7 mouse cellular contexts compared by ENCODE assay signal in the genomic region with DNA sequence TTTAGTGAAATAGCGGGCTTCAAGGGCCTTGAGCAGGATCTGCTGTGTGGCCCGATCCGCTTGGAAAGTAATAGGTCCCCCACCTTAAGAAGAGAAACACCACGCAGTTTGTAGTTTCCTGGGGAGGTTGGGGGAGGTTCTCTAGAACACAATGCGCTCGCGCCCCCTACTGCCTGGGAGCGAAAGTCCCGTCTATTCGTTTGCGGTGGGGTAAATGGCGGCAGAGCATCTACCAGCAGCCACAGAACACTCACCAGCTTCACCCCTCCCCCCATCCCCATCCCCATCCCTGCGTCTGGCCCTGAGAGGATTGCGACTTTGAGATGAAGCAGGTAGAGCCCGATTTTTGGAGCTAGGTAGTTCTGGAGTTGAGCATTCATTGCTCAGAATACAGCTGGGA. TPM values are rescaled to one million over a fixed set of nuclear protein-coding genes. Genes with fewer than 3 reads are reported as not detected.
A peak's percentile ranks its signal among the peaks of the same experiment; 100 is the strongest.
DNase-seq lines count a peak whose midpoint lies in the region; ATAC-seq and TF ChIP-seq lines count a peak whose summit lies in the region.

No protein-coding gene starts in this region.

- ATAC-seq in hindbrain, postnatal 0 days: peak; percentile 48

- H3K27ac ChIP-seq in hindbrain, postnatal 0 days: no peak overlapping the region
- H3K27ac ChIP-seq in midbrain, embryonic 10.5 days (replicated peaks): 0 out of 2 replicates have a peak overlapping the region, but pooled peaks have one; percentile 46
- H3K27ac ChIP-seq in small intestine, adult 2 months (ENCODE audit: insufficient read depth, low read depth, low read length): no peak overlapping the region

- 4% methylated on average over 15 of the region's 15 CpGs for WGBS in hindbrain, postnatal 0 days
- 3% methylated on average over 15 of the region's 15 CpGs for WGBS in midbrain, embryonic 10.5 days
- WGBS in small intestine, adult 2 months: under 1% methylated on average over 15 of the region's 15 CpGs

- no peaks in the 10 kb centered on the region for H3K4me1 ChIP-seq in hindbrain, postnatal 0 days (ENCODE audit: insufficient read depth, low read length)
- peaks cover 36% of the 10 kb centered on the region for H3K4me1 ChIP-seq in midbrain, embryonic 10.5 days
- H3K4me1 ChIP-seq in small intestine, adult 2 months (ENCODE audit: control insufficient read depth, insufficient read depth, insufficient read length, low read length): peaks cover 20% of the 10 kb centered on the region; the same call in 1 of the 2 replicates

- intact Hi-C loops in left cerebral cortex, postnatal 25 days (cut with DNase I): no loop called here

- no peaks in the 10 kb centered on the region for H3K9me3 ChIP-seq in hindbrain, postnatal 0 days (ENCODE audit: low read length)
- H3K9me3 ChIP-seq in midbrain, embryonic 10.5 days (replicated peaks): no peaks in the 10 kb centered on the region

- no peaks in the 10 kb centered on the region for H3K36me3 ChIP-seq in hindbrain, postnatal 0 days (ENCODE audit: insufficient read depth, low read length)
- no peaks in the 10 kb centered on the region for H3K36me3 ChIP-seq in midbrain, embryonic 10.5 days
- no peaks in the 10 kb centered on the region for H3K36me3 ChIP-seq in small intestine, adult 2 months (ENCODE audit: control insufficient read depth, insufficient read depth, low read length)

- H3K4me3 ChIP-seq in hindbrain, postnatal 0 days (ENCODE audit: low read length): no peak overlapping the region
- no peak overlapping the region for H3K4me3 ChIP-seq in midbrain, embryonic 10.5 days
- H3K4me3 ChIP-seq in small intestine, adult 2 months (ENCODE audit: low read depth, low read length): no peak overlapping the region

- peak; percentile 89 for DNase-seq in T-cell, adult 2 months (ENCODE audit: low spot score)
- peak; percentile 89 for DNase-seq in cerebellum, adult 9-10 months
- DNase-seq in frontal cortex, postnatal 14 days (ENCODE audit: low spot score in 2 of 2): peak; percentile 72 to 81
- peak; percentile 85 for DNase-seq in hindbrain, postnatal 0 days (ENCODE audit: low spot score)
- peak; percentile 80 to 92 for DNase-seq in left cerebral cortex, postnatal 25 days (ENCODE audit: low spot score in 2 of 2)
- DNase-seq in midbrain, embryonic 10.5 days (ENCODE audit: low spot score): peak; percentile 81

- peak; percentile 77 for TF ChIP-seq CTCF in hindbrain, postnatal 0 days (IDR thresholded peaks at IDR 0.05; ENCODE audit: low read depth)
- peak; percentile 86 for TF ChIP-seq CTCF in small intestine, adult 2 months (IDR thresholded peaks at IDR 0.05; ENCODE audit: extremely low read depth, insufficient read length, insufficient replicate concordance, low read depth, low read length)

- no peak overlapping the region for H3K4me2 ChIP-seq in hindbrain, postnatal 0 days (ENCODE audit: low read depth, low read length)

- H3K27me3 ChIP-seq in hindbrain, postnatal 0 days (ENCODE audit: insufficient read depth, low read length): no peaks in the 10 kb centered on the region
- peaks cover 47% of the 10 kb centered on the region for H3K27me3 ChIP-seq in midbrain, embryonic 10.5 days (ENCODE audit: low read depth, poor library complexity, severe bottlenecking)
- no peaks in the 10 kb centered on the region for H3K27me3 ChIP-seq in small intestine, adult 2 months (ENCODE audit: control insufficient read depth, insufficient read depth, low read length)

- TF ChIP-seq POLR2A in small intestine, adult 2 months (IDR thresholded peaks at IDR 0.05; ENCODE audit: low read depth, low read length): no peak

- H3K9ac ChIP-seq in hindbrain, postnatal 0 days (replicated peaks; ENCODE audit: low read length): no peak overlapping the region

RNA-seq across cellular contexts. Expression of a gene that starts 21.8 kb away (rescaled TPM):
- 146 and 159 TPM in 2 replicates for total RNA-seq in hindbrain, postnatal 0 days (2014; rRNA removed)
- polyA plus RNA-seq in hindbrain, postnatal 0 days (2015; fragmentation: Nextera tagmentation; extraction: Ambion mirVana): 59.4 and 66.9 TPM in 2 replicates
- 10 to 100 TPM; 61.9 to 78.7 TPM for total RNA-seq in left cerebral cortex, postnatal 25 days (2021)
- polyA plus RNA-seq in midbrain, embryonic 10.5 days (2016; fragmentation: Nextera tagmentation; extraction: Ambion mirVana): 28.6 and 39.6 TPM in 2 replicates
- 17.5 and 30.5 TPM in 2 replicates for polyA plus RNA-seq in small intestine, adult 2 months (2012; rRNA removed)

RNA-seq across cellular contexts. Expression of a gene that starts 40.4 kb away (rescaled TPM):
- total RNA-seq in hindbrain, postnatal 0 days (2014; rRNA removed): 51.1 and 55.6 TPM in 2 replicates
- polyA plus RNA-seq in hindbrain, postnatal 0 days (2015; fragmentation: Nextera tagmentation; extraction: Ambion mirVana): 27.6 and 29.6 TPM in 2 replicates
- 10 to 100 TPM; 79.9 to 87.8 TPM for total RNA-seq in left cerebral cortex, postnatal 25 days (2021)
- 33.2 and 35.5 TPM in 2 replicates for polyA plus RNA-seq in midbrain, embryonic 10.5 days (2016; fragmentation: Nextera tagmentation; extraction: Ambion mirVana)
- polyA plus RNA-seq in small intestine, adult 2 months (2012; rRNA removed): 7.9 and 16.3 TPM in 2 replicates
